ENCODE assay signal across 17 mouse cellular contexts in the genomic region with DNA sequence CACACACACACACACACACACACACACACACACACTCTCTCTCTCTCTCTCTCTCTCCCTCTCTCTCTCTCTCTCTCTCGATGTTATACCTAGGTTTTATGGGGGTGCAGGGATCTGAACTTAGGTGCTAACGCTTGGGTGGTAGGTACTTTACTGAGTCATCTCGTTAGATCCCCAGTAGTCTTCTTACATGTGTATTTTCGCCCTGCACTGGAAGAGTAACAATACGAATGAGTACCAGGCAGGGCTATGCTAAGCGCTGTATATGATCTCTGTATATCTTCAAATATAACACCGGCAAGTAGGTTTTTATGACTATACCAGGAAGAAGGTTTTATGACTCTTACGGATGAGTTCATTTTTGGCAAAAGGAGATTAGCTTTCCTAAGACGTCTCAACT.
"Had no signal": no experiment of that assay in that cellular context is flagged by ENCODE, and none has a peak within 500 bp of the region (broad histone marks: within the 10 kb centered on the region; RNA-seq: fewer than 3 reads in every experiment).

No protein-coding gene starts in this region.

- H3K27me3 ChIP-seq: midbrain, embryonic 15.5 days; neural tube, embryonic 15.5 days had no signal

- H3K36me3 ChIP-seq: midbrain, embryonic 10.5 days; midbrain, embryonic 13.5 days; midbrain, embryonic 15.5 days; neural tube, embryonic 13.5 days; neural tube, embryonic 15.5 days had no signal

- H3K9me3 ChIP-seq: midbrain, embryonic 10.5 days; midbrain, embryonic 13.5 days; midbrain, embryonic 15.5 days; neural tube, embryonic 13.5 days; neural tube, embryonic 15.5 days had no signal

- H3K4me3 ChIP-seq: myocyte had no signal

- H3K27ac ChIP-seq: midbrain, embryonic 13.5 days; neural tube, embryonic 13.5 days; neural tube, embryonic 15.5 days had no signal

- DNase-seq: lung, adult 18-20 months; lung, embryonic 14.5 days; lung, postnatal 10 days; lung, postnatal 4 days; retina, postnatal 1 day; right cerebral cortex, adult 18-20 months; right cerebral cortex, postnatal 25 days; right cerebral cortex, postnatal 4 days; spleen, adult 18-20 months; thymus, postnatal 14 days; thymus, postnatal 36 days had no signal
